Mouse (Mus musculus): ENCODE results near the gene Rad23a. TPM values are rescaled to one million over a fixed set of nuclear protein-coding genes. Genes with fewer than 3 reads are reported as not detected.

Gene Rad23a
- polyA plus RNA-seq, 1 experiment from 2014 or later = 115 TPM

DNA sequence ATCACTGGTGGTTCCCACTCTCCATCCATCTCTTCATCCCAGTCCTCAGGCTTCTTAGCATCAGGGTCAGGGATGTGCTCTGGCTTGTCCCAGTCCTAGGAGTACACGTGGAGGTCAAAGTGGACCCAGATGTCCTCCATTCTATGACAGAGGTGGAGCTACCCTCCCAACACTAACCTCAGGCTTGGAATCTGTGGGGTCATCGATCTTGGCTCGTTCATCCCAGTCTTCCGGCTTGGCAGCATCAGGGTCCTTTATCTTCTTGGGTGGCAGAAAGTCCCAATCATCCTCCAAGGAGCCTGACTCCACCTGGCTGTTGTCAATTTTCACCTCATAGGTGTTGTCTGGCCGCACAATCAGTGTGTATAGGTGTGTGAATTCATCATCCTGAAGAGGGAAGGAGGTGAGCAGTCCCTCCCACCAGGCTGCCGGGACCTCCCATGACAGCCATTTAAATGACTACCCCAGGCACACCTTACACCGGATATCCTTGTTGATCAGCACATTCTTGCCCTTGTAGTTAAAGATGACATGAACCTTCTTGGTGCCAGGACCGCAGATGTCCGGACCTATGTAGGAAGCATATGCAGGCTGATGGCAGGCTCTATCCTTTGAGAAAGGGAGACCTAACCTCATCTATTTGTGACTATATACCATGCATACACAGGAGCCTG is 4.1 kb upstream of the Rad23a start:
- Histone ChIP-seq H3K4me3 (ENCODE audit: low read length) (peak overlapping the region; percentile 94), H3K27ac (ENCODE audit: low read length) (0 out of 2 replicates have a peak overlapping the region, but pooled peaks have one; percentile 16), H3K4me1 (ENCODE audit: control insufficient read depth, insufficient read depth, low read length) (peaks cover 35% of the 10 kb centered on the region), H3K36me3 (ENCODE audit: control insufficient read depth, insufficient read depth, low read length) (peaks cover 32% of the 10 kb centered on the region), H3K9me3 (ENCODE audit: control insufficient read depth, low read length) (no peaks in the 10 kb centered on the region), H3K4me2 (ENCODE audit: low read depth, low read length) (peak overlapping the region; percentile 77), H3K9ac (ENCODE audit: low read depth, low read length) (peak overlapping the region; percentile 62), H3K27me3 (replicated peaks; ENCODE audit: control insufficient read depth, insufficient read depth, low read length) (no peaks in the 10 kb centered on the region)
- no peak for ATAC-seq
- 78% methylated on average over 9 of the region's 9 CpGs for WGBS

DNA sequence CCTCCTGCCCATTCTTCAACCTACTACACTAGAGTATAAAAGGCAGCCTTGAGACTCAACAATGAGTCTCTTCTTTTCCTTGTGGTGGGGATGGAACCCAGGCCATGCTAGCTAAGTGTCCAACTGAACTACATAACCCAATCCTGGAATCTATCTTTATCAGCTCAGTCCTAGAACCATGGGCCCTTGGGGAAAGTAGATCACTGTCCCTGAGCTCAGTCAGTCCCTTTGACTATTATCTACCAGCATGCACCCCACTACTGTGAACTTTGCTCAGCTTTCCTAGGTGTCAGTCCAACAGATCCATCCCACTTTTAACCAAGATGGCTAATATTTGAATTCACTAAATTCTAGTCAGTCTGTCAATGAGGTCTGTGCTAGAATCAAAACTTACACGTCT is 1.0 kb upstream of the Rad23a start:
- Histone ChIP-seq H3K9me3 (ENCODE audit: control insufficient read depth, low read length) (no peaks in the 10 kb centered on the region), H3K27me3 (replicated peaks; ENCODE audit: control insufficient read depth, insufficient read depth, low read length) (no peaks in the 10 kb centered on the region), H3K36me3 (ENCODE audit: control insufficient read depth, insufficient read depth, low read length) (peaks cover 42% of the 10 kb centered on the region), H3K9ac (ENCODE audit: low read depth, low read length) (no peak overlapping the region), H3K27ac (ENCODE audit: low read length) (0 out of 2 replicates have a peak overlapping the region, but pooled peaks have one; percentile 19), H3K4me2 (ENCODE audit: low read depth, low read length) (no peak overlapping the region), H3K4me3 (ENCODE audit: low read length) (no peak overlapping the region), H3K4me1 (ENCODE audit: control insufficient read depth, insufficient read depth, low read length) (peaks cover 32% of the 10 kb centered on the region)
- 85% methylated on average over 1 of the region's 1 CpGs for WGBS
- ATAC-seq = no peak

DNA sequence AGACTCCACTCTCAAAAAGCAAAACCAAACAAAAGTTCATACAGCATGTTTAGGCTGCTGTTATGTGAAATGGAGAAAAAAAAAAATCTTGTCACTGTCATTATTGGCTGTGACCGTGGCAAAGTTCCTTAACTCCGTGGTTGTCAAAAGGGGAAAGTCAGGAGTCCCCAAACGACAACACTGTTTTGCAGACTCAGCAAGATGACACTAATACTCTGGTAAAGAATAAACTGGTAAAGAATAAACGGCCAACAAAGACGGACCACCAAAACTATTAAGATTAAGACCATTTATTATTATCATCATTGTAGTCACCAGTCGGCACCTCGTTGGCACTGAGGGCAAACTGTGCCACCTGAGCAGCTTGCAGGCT is 604 bp downstream of the Rad23a start:
- Histone ChIP-seq H3K4me2 (ENCODE audit: low read depth, low read length) (peak overlapping the region; percentile 66), H3K4me1 (ENCODE audit: control insufficient read depth, insufficient read depth, low read length) (peaks cover 36% of the 10 kb centered on the region)

DNA sequence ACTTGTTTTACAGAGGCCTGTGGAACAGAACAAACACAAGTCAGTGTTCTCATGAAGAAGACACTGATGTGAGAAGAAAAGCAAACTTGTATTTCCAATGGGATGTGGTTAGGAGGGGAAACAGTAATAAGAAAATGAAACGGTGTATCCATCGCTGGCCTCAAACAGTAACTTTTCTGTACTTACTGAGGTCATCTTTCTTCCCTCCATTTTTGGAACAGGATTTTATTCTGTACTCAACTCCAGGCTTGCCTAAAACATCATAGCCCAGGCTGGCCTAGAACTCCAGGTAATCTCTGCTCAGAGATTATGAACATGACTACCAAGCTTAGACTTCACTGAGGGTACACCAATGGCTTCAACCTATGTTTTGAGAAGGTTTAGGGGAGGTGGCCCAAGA is 1.1 kb downstream of the Rad23a start:
- Histone ChIP-seq H3K36me3 (ENCODE audit: control insufficient read depth, insufficient read depth, low read length) (peaks cover 44% of the 10 kb centered on the region), H3K4me2 (ENCODE audit: low read depth, low read length) (peak overlapping the region; percentile 66), H3K4me1 (ENCODE audit: control insufficient read depth, insufficient read depth, low read length) (peaks cover 36% of the 10 kb centered on the region), H3K9me3 (ENCODE audit: control insufficient read depth, low read length) (no peaks in the 10 kb centered on the region), H3K27ac (ENCODE audit: low read length) (peak overlapping the region; percentile 88; the same call in 1 of the 2 replicates), H3K9ac (ENCODE audit: low read depth, low read length) (peak overlapping the region; percentile 94), H3K4me3 (ENCODE audit: low read length) (peak overlapping the region; percentile 91), H3K27me3 (replicated peaks; ENCODE audit: control insufficient read depth, insufficient read depth, low read length) (no peaks in the 10 kb centered on the region)
- 82% methylated on average over 2 of the region's 2 CpGs for WGBS
- no peak for ATAC-seq

More for the DNA sequence above, 604 bp downstream of the Rad23a start:
- no peak for ATAC-seq
- Histone ChIP-seq H3K9ac (ENCODE audit: low read depth, low read length) (peak overlapping the region; percentile 94), H3K4me3 (ENCODE audit: low read length) (peak overlapping the region; percentile 91), H3K36me3 (ENCODE audit: control insufficient read depth, insufficient read depth, low read length) (peaks cover 48% of the 10 kb centered on the region), H3K9me3 (ENCODE audit: control insufficient read depth, low read length) (no peaks in the 10 kb centered on the region), H3K27me3 (replicated peaks; ENCODE audit: control insufficient read depth, insufficient read depth, low read length) (no peaks in the 10 kb centered on the region), H3K27ac (ENCODE audit: low read length) (peak overlapping the region; percentile 88)
- 1% methylated on average over 7 of the region's 7 CpGs for WGBS

- no peak overlapping the region for H3K27ac ChIP-seq (ENCODE audit: low read length)
- WGBS = 79% methylated on average over 5 of the region's 5 CpGs
- no peak overlapping the region for H3K4me3 ChIP-seq (ENCODE audit: low read length)
- ATAC-seq = 0 out of 2 replicates have a peak, but pooled peaks have one; percentile 4
- H3K9ac ChIP-seq (ENCODE audit: low read depth, low read length) = no peak overlapping the region
- peaks cover 39% of the 10 kb centered on the region for H3K36me3 ChIP-seq (ENCODE audit: control insufficient read depth, insufficient read depth, low read length)
- no peaks in the 10 kb centered on the region for H3K9me3 ChIP-seq (ENCODE audit: control insufficient read depth, low read length)
- H3K27me3 ChIP-seq (replicated peaks; ENCODE audit: control insufficient read depth, insufficient read depth, low read length) = no peaks in the 10 kb centered on the region
- no peak overlapping the region for H3K4me2 ChIP-seq (ENCODE audit: low read depth, low read length)
- H3K4me1 ChIP-seq (ENCODE audit: control insufficient read depth, insufficient read depth, low read length) = peaks cover 32% of the 10 kb centered on the region
These were observed 2.0 kb downstream of the Rad23a start for GRCm38 (mm10) chr8:84838513-84838912.

DNA sequence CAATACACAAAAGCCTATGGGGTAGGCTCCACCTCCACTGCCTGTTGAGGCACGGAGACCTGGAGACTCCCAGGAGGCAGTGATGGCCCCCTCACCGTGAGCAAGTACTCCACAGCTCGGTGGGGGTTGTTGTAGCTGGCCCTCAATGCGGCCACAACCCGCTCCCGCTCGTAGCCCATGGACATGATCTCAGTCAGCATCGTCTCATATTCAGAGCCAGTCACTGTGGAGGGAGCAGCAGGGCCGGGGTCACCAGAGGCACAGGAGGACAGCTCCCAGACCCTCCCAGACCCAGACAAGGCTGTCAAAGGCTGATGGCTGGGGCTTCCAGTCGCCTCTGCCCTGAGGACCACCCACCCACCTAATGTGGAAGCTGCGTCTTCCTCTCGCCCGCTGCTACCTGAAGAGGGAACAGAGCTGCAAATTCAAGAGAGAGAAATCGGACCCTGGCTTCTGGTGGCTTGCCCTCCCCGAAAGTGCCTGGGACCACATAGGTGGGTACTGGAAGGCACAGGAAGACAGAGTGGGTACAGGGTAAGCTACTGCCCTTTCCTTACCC is 2.5 kb downstream of the Rad23a start:
- H3K4me1 ChIP-seq (ENCODE audit: control insufficient read depth, insufficient read depth, low read length) = peaks cover 34% of the 10 kb centered on the region
- H3K27ac ChIP-seq (ENCODE audit: low read length) = no peak overlapping the region
- no peaks in the 10 kb centered on the region for H3K27me3 ChIP-seq (replicated peaks; ENCODE audit: control insufficient read depth, insufficient read depth, low read length)
- H3K36me3 ChIP-seq (ENCODE audit: control insufficient read depth, insufficient read depth, low read length) = peaks cover 35% of the 10 kb centered on the region
- ATAC-seq = no peak
- no peak overlapping the region for H3K4me3 ChIP-seq (ENCODE audit: low read length)
- WGBS = 84% methylated on average over 15 of the region's 15 CpGs
- H3K4me2 ChIP-seq (ENCODE audit: low read depth, low read length) = no peak overlapping the region
- H3K9ac ChIP-seq (ENCODE audit: low read depth, low read length) = 0 out of 2 replicates have a peak overlapping the region, but pooled peaks have one; percentile 6
- no peaks in the 10 kb centered on the region for H3K9me3 ChIP-seq (ENCODE audit: control insufficient read depth, low read length)

- Histone ChIP-seq H3K9ac (ENCODE audit: low read depth, low read length) (0 out of 2 replicates have a peak overlapping the region, but pooled peaks have one; percentile 6), H3K9me3 (ENCODE audit: control insufficient read depth, low read length) (no peaks in the 10 kb centered on the region), H3K36me3 (ENCODE audit: control insufficient read depth, insufficient read depth, low read length) (peaks cover 28% of the 10 kb centered on the region), H3K4me2 (ENCODE audit: low read depth, low read length) (no peak overlapping the region), H3K4me3 (ENCODE audit: low read length) (no peak overlapping the region), H3K4me1 (ENCODE audit: control insufficient read depth, insufficient read depth, low read length) (peaks cover 29% of the 10 kb centered on the region), H3K27ac (ENCODE audit: low read length) (no peak overlapping the region), H3K27me3 (replicated peaks; ENCODE audit: control insufficient read depth, insufficient read depth, low read length) (no peaks in the 10 kb centered on the region)
- WGBS = 51% methylated on average over 8 of the region's 8 CpGs
- no peak for ATAC-seq
These were observed 3.1 kb downstream of the Rad23a start for GRCm38 (mm10) chr8:84837149-84837911.

DNA sequence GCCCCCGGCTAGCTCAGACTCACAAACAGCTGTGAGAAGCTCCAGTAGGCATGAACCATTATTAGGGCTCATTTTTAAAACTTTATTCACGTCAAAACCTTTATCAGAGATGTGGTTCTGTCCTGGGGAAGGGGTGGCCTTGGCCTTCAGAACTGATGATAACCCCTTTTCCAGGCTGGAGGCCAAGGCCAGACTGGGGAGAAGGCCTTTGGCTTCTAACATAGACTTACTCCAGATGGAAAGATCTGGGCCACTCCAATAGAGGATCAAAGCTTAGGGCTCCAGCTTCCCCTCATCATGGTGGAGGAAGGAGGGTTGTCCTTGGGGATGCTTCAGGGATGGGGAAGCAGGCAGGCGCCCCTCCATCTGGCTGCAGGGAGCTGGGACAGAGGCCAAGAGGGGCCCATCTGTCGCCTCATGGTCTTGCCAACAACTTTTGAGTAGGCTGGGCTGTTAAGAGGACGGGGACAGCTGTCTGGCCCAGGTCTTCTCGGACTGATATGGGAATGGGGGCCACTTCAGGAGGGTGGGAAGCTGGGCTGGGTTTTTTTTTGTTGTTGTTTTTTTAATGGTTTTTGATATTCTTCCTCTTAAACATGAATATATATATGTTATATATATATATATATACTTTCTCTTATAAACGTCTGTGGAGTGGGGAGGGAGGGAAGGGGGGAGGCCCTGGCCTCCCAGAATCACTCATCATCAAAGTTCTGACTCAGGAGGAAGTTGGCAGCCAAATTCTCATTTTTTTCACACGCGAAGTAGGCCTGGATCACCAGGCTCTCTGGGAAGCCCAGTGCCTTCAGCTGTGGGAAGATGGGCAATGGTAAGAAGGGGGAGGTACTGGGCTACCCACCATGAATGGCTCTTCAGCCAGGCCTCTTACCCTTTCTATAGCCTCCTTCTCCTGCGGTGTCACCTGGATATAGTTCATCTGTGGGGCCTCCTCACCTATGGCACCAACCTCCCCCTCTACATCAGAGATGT is 5.3 kb downstream of the Rad23a start:
- 51% methylated on average over 10 of the region's 10 CpGs for WGBS
- Histone ChIP-seq H3K4me2 (ENCODE audit: low read depth, low read length) (no peak overlapping the region), H3K36me3 (ENCODE audit: control insufficient read depth, insufficient read depth, low read length) (peaks cover 18% of the 10 kb centered on the region; the same call in 1 of the 2 replicates), H3K27ac (ENCODE audit: low read length) (0 out of 2 replicates have a peak overlapping the region, but pooled peaks have one; percentile 15), H3K4me1 (ENCODE audit: control insufficient read depth, insufficient read depth, low read length) (peaks cover 28% of the 10 kb centered on the region), H3K9me3 (ENCODE audit: control insufficient read depth, low read length) (no peaks in the 10 kb centered on the region), H3K27me3 (replicated peaks; ENCODE audit: control insufficient read depth, insufficient read depth, low read length) (no peaks in the 10 kb centered on the region), H3K9ac (ENCODE audit: low read depth, low read length) (no peak overlapping the region), H3K4me3 (ENCODE audit: low read length) (no peak overlapping the region)
- no peak for ATAC-seq

All from intestine, embryonic 16.5 days (tissue).